Mouse (Mus musculus) kidney, postnatal 14 days (tissue): ENCODE measurements around the gene Rrm2.
"Not testable (repeated sequence)": the region's sequence is repeated elsewhere in the genome, so short reads cannot be mapped to it uniquely, and the experiment has no call there.

Source experiments
- DNase-seq: peaks from one replicate; pipeline ENCODE4 v3.0.0; 2022; ENCODE audit warnings: mixed read lengths

Rrm2 gene

DNA sequence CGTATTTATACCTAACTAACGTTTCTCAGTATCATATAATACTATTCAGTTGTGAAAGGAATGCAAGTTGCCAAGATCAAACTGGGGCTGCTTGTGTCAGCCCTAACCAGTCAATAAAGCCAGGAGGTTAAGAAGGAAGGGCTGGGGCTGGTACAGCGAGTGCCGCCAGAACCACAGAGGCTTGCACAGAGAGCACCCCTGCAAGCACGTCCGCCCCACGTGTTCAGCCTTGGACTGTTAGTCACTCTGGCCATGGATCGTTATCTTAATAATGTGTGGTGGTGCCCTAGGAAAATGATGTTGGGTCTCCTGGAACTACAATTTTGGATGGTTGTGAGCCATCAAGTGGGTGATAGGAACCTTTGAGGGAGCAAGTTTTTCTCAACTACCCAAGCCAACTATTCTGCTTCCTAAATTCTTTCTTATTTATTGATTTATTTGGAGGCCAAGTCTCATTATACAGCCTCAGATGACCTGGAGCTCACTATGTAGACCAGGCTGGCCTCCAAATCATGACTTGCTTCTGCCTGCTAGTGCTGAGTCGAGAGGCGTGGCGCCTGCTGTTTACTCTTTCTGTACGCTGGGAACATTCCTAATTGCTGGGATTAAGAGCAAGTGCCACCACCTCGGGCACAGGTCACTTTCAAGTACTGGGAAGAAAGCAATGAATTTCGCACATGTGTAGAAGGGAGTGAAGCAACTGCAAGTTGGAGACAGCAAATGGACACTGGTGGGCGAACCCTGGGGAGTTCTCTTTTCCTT is 2.4 kb upstream of the Rrm2 start:
- no peak for DNase-seq

DNA sequence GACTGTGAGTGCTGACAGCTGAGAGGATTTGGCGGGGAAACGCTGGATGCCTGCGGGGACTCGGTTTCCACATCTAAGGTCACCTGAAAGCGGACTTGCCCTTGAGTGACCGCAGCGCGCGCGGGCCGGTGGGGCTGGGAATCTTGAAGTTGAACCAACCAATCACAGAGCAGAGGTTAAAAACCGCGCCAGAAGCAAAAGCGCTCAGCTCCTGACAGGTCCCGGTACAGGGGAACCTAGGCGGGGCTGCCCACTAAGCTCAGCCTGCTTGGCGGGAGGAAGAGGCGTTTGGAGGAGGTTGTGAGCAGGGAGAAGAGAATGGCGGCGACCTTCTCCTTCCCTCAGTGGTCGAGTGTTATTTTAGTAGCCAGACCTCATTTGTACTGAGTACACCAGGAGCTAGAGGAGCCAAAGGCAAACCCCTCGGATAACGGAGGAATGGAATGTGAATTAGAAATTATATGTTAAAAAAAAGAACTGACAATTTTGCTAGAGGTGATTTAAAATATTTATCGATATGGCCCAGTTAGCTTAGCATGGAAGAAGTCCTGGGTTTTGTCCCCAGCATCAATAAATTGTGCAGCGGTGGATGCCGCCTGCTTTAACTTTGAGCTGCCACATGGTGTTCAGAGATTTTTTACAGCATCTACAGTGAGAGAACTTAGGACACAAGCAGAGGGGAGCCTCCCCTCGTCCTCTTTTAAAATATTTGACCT is 1.1 kb upstream of the Rrm2 start:
- DNase-seq: peak; percentile 83

GRCm38 (mm10) chr12:24707480-24707802 is 600 bp upstream of the Rrm2 start:
- DNase-seq: no peak

- DNase-seq: no peak
These were observed 780 bp downstream of the Rrm2 start for GRCm38 (mm10) chr12:24708824-24709218.

DNA sequence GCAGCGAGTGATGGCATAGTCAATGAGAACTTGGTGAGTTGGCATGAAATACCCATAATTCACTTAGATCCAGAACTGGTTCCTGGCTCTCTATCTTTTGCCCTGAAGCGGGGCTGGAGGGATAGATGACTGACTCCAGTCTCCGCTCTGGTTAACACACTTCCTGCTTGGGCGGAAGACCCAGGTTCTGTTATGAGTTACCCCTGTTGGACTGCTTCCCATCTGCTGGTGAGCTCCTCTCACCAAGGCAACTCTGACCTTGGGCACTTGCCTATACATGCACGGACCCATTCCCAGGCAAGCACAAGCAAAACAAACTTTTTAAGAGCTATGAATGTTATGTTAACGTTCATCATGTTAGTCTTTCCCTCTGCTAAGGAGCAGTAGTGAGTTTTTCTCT is 1.4 kb downstream of the Rrm2 start:
- DNase-seq: no peak

GRCm38 (mm10) chr12:24709831-24710508 is 1.9 kb downstream of the Rrm2 start:
- peak; percentile 82 for DNase-seq

- DNase-seq: no peak
These were observed 2.6 kb downstream of the Rrm2 start for GRCm38 (mm10) chr12:24710672-24711071.

DNA sequence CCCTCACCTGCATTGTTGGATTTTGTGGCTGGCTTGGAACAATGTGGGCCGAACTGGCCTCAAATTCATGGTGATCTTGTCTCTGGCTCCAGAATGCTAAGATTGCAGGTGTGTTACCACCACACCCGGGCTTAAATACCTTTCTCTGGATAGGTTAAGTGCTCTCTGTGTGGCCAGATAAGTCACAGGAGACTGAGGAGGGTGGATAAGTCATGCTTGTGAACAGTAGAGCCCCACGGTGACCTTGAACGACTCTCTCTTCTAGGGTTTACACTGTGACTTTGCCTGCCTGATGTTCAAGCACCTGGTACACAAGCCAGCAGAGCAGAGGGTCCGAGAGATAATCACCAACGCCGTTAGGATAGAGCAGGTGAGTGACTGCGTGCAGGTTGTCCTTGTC is 4.4 kb downstream of the Rrm2 start:
- DNase-seq: no peak

DNA sequence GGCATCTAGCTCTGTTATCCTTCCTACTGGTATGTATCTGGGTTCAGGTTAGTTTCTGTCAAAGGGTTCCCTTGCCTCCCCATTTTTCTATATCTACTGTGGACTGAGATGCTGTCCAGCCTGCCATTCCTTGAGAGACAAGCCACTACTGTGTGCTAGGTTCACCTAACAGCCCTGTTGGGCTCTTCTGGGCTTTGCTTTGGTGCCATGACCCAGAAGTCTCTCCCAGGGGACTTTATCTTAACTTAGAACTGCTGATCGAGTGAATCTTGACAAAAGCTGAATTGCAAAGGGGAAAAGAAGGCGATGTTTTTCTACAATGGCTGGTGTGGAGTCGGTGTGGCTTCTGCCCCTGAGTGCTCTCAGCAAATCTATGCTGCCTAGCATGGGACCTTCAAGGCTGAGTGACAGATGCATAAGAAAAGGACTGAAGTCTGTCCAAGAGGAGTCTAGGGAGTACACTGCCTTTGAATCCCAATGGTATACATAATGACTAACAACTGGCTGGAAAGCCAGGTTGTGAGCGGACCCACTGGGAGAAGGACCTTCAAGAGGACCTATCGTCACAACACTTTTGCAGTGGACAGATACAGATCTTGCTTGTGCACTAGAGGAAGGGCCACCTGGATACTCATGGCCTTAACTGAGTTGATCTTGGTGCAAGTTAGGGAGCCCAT is 6.7 kb downstream of the Rrm2 start:
- no peak for DNase-seq

- no peak for DNase-seq
These were observed 7.3 kb downstream of the Rrm2 start for GRCm38 (mm10) chr12:24715268-24715896.

DNA sequence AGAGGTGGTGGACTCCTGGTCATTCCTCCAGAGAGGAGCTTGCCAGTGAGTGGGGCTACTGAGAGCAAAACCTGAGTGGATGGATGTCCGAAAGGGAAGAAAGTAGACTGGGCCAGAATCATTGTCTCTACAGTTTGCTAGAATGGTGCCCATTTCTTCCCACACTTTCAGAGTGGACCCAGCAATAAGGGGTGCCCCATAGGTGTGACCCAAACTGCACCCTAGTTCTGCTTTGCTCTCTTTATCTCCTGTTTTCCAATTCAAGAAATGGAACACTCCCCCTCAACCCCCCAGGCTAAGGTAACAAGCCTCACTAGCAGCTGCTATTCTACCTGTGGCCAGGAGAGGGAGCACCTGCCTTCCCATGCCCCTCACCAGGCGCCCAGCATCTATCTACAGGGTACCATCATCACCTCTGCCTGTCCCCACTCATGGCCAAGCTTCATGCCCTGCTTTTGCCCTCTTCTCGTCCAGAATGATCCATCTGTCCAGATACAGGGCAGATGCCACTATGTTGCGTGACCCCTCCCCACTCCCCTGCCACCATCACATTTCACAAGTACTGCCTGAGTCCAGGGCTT is 8.8 kb downstream of the Rrm2 start:
- peak; percentile 64 for DNase-seq

DNA sequence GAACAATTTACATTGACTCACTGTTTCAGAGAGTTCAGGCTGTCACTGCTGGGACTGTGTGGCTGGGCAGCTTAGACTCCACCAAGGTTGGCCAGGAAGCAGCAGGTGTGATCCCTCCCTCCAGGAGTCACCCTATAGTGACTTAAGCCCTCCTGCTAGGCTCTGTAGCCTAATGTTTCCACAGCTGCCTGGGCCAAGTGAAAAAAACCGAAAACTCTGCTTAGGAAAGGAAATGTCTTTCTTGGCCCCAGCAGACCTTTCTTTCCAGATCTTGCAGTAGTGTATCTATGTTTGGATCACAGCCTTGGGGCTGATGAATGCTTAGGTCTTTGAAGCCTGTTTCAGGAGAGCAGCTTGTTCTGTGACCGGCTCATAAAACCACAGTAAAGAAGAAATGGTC is 15.4 kb downstream of the Rrm2 start:
- peak; percentile 38 for DNase-seq

DNA sequence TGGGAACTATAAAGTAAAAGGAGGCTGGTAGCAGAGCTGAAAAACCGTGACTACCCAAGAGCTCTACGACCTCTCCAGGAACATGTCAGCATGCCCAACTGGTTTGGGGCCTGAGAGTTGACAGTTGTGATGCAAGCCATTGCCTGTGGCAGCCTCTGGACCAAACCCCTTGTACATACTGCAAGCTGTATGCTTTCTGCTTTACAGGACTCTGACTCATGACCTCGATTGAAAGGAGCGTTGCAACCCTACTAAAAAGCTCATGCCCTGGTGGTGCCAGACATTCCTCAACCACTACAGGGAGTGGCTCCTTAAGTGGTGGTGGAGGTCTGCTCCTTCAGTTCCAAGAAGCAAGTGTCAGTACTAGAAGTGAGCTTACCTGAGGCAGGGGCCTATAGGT is 15.8 kb downstream of the Rrm2 start:
- no peak for DNase-seq

GRCm38 (mm10) chr12:24724369-24724768 is 16.3 kb downstream of the Rrm2 start:
- DNase-seq: peak; percentile 48

- peak; percentile 38 for DNase-seq
These were observed 26.9 kb downstream of the Rrm2 start for GRCm38 (mm10) chr12:24734828-24735394.

- no peak for DNase-seq
These were observed 28.9 kb downstream of the Rrm2 start for GRCm38 (mm10) chr12:24736956-24737355.

DNA sequence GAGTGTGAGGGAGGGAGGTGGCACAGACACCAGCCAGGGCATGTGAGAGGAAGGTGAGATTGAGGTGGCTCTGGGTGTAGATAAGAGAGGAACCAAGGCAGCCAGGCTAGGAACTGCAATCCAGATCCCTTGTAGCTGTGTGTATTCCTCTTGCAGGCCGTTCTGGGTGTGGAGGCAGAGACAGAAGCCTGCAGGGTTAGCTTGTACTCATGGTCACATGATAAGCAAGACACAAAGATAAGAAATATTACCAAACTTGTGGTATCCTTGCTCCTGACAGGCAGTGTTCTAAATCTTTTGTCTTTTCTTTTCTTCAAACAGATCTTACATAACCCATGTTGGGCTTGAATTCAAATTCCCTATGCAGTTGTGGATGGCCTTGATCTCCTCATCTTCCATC is 31.9 kb downstream of the Rrm2 start:
- DNase-seq: no peak

DNA sequence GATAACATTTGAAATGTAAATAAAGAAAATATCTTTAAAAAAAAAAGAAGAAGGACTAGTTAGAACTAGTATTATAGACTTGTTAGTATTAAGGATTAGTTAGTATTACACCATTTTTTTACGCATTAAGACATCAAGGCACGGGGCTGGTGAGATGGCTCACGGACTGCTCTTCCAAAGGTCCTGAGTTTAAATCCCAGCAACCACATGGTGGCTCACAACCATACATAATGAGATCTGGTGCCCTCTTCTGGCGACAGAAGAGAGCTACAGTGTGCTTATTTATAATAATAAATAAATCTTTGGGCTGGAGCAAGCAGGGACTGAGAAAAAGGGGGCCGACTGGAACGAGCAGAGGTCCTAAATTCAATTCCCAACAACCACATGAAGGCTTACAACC is 33.5 kb downstream of the Rrm2 start:
- DNase-seq: not testable (repeated sequence)

- DNase-seq: no peak
These were observed 36.3 kb downstream of the Rrm2 start for GRCm38 (mm10) chr12:24744309-24744708.

DNA sequence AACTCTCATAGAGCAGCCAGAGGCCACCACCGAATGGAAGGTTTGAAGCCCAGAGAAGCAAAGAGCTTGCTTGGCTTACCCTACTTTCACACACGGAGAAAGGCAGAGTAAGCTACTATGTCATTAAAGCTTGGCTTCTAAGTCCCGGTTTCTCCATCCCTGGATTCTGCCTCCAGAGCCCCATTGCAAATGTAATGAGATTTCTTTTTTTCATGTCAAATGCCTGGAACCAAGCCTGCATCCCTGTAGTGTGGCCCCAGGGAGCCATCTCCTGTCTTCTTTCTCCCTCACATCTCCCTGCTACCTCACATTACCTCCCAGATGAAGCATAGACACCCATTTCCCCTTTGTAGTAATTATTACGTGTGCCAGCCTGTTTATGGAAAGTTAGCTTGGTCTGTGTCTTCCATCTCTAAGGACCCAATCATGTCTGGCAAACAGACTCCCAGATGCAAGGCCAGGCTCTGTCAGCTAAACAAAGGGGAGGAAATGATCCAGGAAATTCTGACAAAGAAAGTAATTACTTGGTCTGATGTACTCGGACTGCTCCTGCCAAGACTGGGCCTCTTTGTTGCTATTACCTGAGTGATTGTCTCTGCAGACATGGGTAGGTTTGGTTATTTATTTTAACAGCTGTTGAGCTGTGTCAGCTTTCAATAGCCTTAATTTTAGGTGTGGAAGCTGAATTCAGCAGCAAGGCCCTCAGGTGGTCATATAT is 38.7 kb downstream of the Rrm2 start:
- DNase-seq: peak; percentile 36

DNA sequence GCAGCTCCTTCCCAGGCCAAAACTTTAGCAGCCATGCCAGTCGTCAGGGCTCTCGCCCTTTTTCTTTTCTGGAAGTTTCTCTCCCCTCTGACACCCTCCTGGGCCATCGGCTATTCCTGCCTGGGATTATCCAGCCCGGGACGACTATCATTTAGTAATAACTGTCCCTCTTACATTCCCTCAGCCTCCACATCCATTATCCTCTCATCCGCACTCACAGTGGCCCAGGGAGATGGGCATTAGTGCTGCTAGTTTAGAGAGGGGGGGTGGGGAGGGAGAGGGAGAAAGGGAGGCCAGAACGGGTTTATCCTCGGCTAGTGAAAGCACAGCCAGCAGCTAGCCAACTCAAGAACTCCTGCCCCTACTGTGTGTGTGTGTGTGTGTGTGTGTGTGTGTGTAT is 39.3 kb downstream of the Rrm2 start:
- no peak for DNase-seq

GRCm38 (mm10) chr12:24750521-24750920 is 42.5 kb downstream of the Rrm2 start:
- no peak for DNase-seq
